Mouse (Mus musculus) embryonic facial prominence, embryonic 11.5 days (tissue): ENCODE data around the gene Mri1. TPM values are rescaled to one million over a fixed set of nuclear protein-coding genes. Genes with fewer than 3 reads are reported as not detected.

Experiments used
- ATAC-seq: fragments of 200-750 bp; cut with Nextera tagmentation; replicated peaks from 2 replicates; pipeline ENCODE4 v1.8.0; 2017; ENCODE audit warnings: low read depth; ENCODE audit not compliant: insufficient number of reproducible peaks, low FRiP score, low TSS enrichment
- DNase-seq: peaks from one replicate; pipeline ENCODE4 v3.0.0-alpha.2; 2015; ENCODE audit warnings: low spot score
- H3K27ac ChIP-seq: fragments of 300-500 bp; sonication (generic); replicated peaks from 2 replicates; pipeline ENCODE4 v1.5.1; 2014; ENCODE audit warnings: mild to moderate bottlenecking, low read depth, low read length, control low read depth
- H3K27me3 ChIP-seq: fragments of 300-500 bp; sonication (generic); 2 replicates; pipeline ENCODE4 v1.6.1; 2014; ENCODE audit warnings: mild to moderate bottlenecking, low read length, moderate library complexity, mixed read lengths; ENCODE audit not compliant: control insufficient read depth, insufficient read depth
- H3K36me3 ChIP-seq: fragments of 300-500 bp; sonication (generic); replicated peaks from 2 replicates; pipeline ENCODE4 v1.6.1; 2014; ENCODE audit warnings: low read depth, mild to moderate bottlenecking, low read length, moderate library complexity, mixed read lengths; ENCODE audit not compliant: control insufficient read depth, insufficient read depth
- H3K4me1 ChIP-seq: fragments of 300-500 bp; sonication (generic); 2 replicates; pipeline ENCODE4 v1.6.1; 2014; ENCODE audit warnings: low read length, mixed read lengths; ENCODE audit not compliant: control insufficient read depth, insufficient read depth
- H3K4me2 ChIP-seq: fragments of 300-500 bp; sonication (generic); 2 replicates; pipeline ENCODE4 v1.6.1; 2014; ENCODE audit warnings: low read depth, mild to moderate bottlenecking, control low read depth, low read length, moderate library complexity
- H3K4me3 ChIP-seq: fragments of 300-500 bp; sonication (generic); 2 replicates; pipeline ENCODE4 v1.5.1; 2014; ENCODE audit warnings: low read depth, low read length, control low read depth
- H3K9ac ChIP-seq: fragments of 300-500 bp; sonication (generic); replicated peaks from 2 replicates; pipeline ENCODE4 v1.6.1; 2014; ENCODE audit warnings: mild to moderate bottlenecking, control low read depth, low read length
- H3K9me3 ChIP-seq: fragments of 300-500 bp; sonication (generic); replicated peaks from 2 replicates; pipeline ENCODE4 v1.6.1; 2016; ENCODE audit warnings: mild to moderate bottlenecking, low read length, inconsistent platforms, mixed read lengths; ENCODE audit not compliant: control insufficient read depth
- WGBS: fragments of 180-500 bp; shearing (Covaris S2); extraction: QIAGEN DNeasy Blood & Tissue Kit; methylation state at CpG from one replicate; pipeline ENCODE4 v1.1.7; 2014; 5-methylcytosine and 5-hydroxymethylcytosine counted together
- polyA plus RNA-seq: library from polyadenylated mRNA; unstranded; fragments of >200 nt; fragmentation: Nextera tagmentation; extraction: Ambion mirVana; gene quantifications from 2 replicates; pipeline ENCODE4 v1.2.1, GENCODE M21; 2014

Mri1 gene
- polyA plus RNA-seq, 1 experiment from 2014 or later: 50.6 TPM

DNA sequence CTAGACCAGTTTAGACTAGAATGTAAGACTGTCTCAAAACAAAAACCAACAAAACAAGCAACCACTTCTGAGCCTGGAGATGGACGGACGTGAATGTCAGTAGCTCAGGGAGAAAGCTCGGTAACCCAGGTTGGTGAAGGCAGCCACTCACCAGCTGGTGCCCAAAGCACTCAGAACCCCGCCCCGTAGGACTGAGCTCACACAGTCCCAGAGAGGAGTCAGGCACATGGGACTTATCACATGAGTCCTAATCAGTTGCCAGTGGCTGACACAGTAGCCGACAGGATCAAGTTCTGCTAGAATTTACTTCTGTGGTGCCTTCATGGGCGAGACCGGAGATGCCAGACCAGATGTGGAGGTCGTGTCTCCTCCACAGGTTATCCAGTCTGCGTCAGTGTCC, 23.7 kb upstream of the Mri1 start:
- 79% methylated on average over 10 of the region's 10 CpGs for WGBS
- Histone ChIP-seq H3K4me2 (no peak overlapping the region), H3K27ac (no peak overlapping the region), H3K27me3 (no peaks in the 10 kb centered on the region), H3K4me1 (no peaks in the 10 kb centered on the region), H3K9ac (no peak overlapping the region), H3K36me3 (no peaks in the 10 kb centered on the region), H3K9me3 (no peaks in the 10 kb centered on the region), H3K4me3 (no peak overlapping the region)
- no peak for ATAC-seq
- DNase-seq: no peak

DNA sequence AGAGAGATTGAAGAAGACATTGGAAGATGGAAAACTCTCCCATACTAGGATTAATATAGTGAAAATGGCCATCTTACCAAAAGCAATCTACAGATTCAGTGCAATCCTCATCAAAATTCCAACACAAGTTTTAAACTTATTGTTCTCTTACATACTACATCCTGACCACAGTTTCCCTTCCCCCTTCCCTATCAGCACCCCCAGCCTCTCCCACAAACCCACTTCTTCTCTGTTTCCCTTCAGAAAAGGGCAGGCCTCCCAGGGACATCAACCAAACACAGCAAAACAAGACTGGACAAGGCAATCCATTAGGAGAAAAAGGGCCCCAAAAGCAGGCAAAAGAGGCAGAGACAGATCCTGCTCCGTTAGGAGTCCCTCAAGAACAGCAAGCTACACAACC, 19.3 kb upstream of the Mri1 start:
- Histone ChIP-seq H3K4me3 (no peak overlapping the region), H3K27me3 (no peaks in the 10 kb centered on the region), H3K27ac (no peak overlapping the region), H3K9ac (no peak overlapping the region), H3K36me3 (no peaks in the 10 kb centered on the region), H3K4me2 (no peak overlapping the region), H3K4me1 (no peaks in the 10 kb centered on the region), H3K9me3 (no peaks in the 10 kb centered on the region)
- WGBS: 57% methylated on average over 1 of the region's 1 CpGs
- no peak for DNase-seq
- ATAC-seq: no peak

GRCm38 (mm10) chr8:84273968-84274367, 16.8 kb upstream of the Mri1 start:
- no peak overlapping the region for H3K27ac ChIP-seq
- ATAC-seq: no peak
- H3K4me3 ChIP-seq: no peak overlapping the region
- 78% methylated on average over 3 of the region's 3 CpGs for WGBS
- no peak overlapping the region for H3K4me2 ChIP-seq
- H3K4me1 ChIP-seq: no peaks in the 10 kb centered on the region
- DNase-seq: no peak
- H3K36me3 ChIP-seq: no peaks in the 10 kb centered on the region
- H3K9me3 ChIP-seq: no peaks in the 10 kb centered on the region
- no peak overlapping the region for H3K9ac ChIP-seq
- no peaks in the 10 kb centered on the region for H3K27me3 ChIP-seq

DNA sequence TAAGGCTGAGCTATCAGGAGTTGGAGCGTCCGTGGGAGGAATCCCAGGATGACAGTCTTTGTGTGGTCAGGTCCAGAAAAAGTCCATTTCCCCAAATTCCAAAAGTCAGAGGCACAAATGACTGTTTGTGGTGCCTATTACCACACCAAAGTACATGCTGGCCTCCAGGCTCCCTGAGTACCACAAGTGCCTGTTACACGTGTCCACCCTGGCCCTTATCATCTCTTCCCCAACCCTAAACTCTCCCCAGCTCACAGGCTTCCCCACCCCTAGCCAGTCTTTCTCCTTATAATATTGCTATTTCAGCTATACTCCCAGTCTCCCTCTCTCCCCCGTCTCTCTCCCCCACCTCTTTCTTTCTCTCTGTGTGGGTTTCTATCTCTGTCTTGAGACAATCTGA, 15.2 kb upstream of the Mri1 start:
- no peak overlapping the region for H3K9ac ChIP-seq
- no peak overlapping the region for H3K27ac ChIP-seq
- H3K4me2 ChIP-seq: no peak overlapping the region
- H3K4me1 ChIP-seq: no peaks in the 10 kb centered on the region
- WGBS: 73% methylated on average over 4 of the region's 4 CpGs
- H3K27me3 ChIP-seq: no peaks in the 10 kb centered on the region
- ATAC-seq: no peak
- no peaks in the 10 kb centered on the region for H3K9me3 ChIP-seq
- no peak for DNase-seq
- H3K4me3 ChIP-seq: no peak overlapping the region
- H3K36me3 ChIP-seq: no peaks in the 10 kb centered on the region

- Histone ChIP-seq H3K4me1 (no peaks in the 10 kb centered on the region), H3K27me3 (no peaks in the 10 kb centered on the region), H3K4me3 (peak within 1 kb of the TSS; percentile 66), H3K4me2 (peak within 1 kb of the TSS; percentile 61), H3K36me3 (no peaks in the 10 kb centered on the region), H3K27ac (no peak within 1 kb of the TSS), H3K9ac (peak within 1 kb of the TSS; percentile 70), H3K9me3 (no peaks in the 10 kb centered on the region)
- ATAC-seq: peak; percentile 99
- under 1% methylated on average over 44 of the region's 44 CpGs for WGBS
- DNase-seq: peak; percentile 100
These were observed 13.0 kb upstream of the Mri1 start, which contains the start of gene Ccdc130 for GRCm38 (mm10) chr8:84269950-84270773. Gene Ccdc130, minus strand, starts transcription at chr8:84270380.

GRCm38 (mm10) chr8:84261098-84261497, 4.0 kb upstream of the Mri1 start:
- DNase-seq (no peak), ATAC-seq (no peak)
- no peak overlapping the region for H3K4me2 ChIP-seq
- H3K4me1 ChIP-seq: peaks cover 3% of the 10 kb centered on the region; the same call in 1 of the 2 replicates
- no peaks in the 10 kb centered on the region for H3K27me3 ChIP-seq
- 90% methylated on average over 4 of the region's 4 CpGs for WGBS
- H3K9me3 ChIP-seq: no peaks in the 10 kb centered on the region
- H3K4me3 ChIP-seq: no peak overlapping the region
- H3K27ac ChIP-seq: no peak overlapping the region
- H3K9ac ChIP-seq: no peak overlapping the region
- peaks cover 2% of the 10 kb centered on the region; the same call in 1 of the 2 replicates for H3K36me3 ChIP-seq

- DNase-seq: peak; percentile 49
These were observed 686 bp downstream of the Mri1 start for GRCm38 (mm10) chr8:84256458-84256821.

DNA sequence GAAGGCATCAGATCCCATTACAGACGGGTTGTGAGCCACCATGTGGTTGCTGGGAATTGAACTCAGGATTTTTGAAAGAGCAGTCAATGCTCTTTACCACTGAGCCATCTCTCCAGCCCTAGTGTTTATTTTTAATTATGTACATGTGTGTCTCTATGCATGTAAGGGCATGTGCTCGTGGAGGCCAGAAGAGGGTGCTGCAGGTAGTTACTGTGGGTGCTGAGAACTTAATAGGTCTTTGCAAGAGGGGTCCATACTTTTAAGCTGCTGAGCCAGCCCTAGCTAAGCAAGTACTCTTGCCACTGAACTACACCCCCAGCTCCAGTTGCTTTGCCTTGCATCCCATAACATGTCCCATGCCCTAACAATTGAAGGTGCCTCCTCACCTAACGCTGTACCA, 1.3 kb downstream of the Mri1 start:
- Histone ChIP-seq H3K36me3 (peaks cover 3% of the 10 kb centered on the region), H3K27me3 (no peaks in the 10 kb centered on the region), H3K9ac (peak overlapping the region; percentile 70; the same call in 1 of the 2 replicates), H3K4me2 (peak overlapping the region; percentile 88), H3K9me3 (no peaks in the 10 kb centered on the region), H3K4me1 (peaks cover 5% of the 10 kb centered on the region; the same call in 1 of the 2 replicates), H3K4me3 (no peak overlapping the region), H3K27ac (no peak overlapping the region)
- WGBS: 75% methylated on average over 3 of the region's 3 CpGs
- DNase-seq (no peak), ATAC-seq (no peak)

More at GRCm38 (mm10) chr8:84256458-84256821, 686 bp downstream of the Mri1 start:
- H3K9ac ChIP-seq: peak overlapping the region; percentile 70
- H3K4me1 ChIP-seq: peaks cover 5% of the 10 kb centered on the region; the same call in 1 of the 2 replicates
- peak overlapping the region; percentile 88 for H3K4me2 ChIP-seq
- ATAC-seq: 0 out of 2 replicates have a peak, but pooled peaks have one; percentile 5
- peak overlapping the region; percentile 70 for H3K4me3 ChIP-seq
- peak overlapping the region; percentile 75 for H3K27ac ChIP-seq
- no peaks in the 10 kb centered on the region for H3K27me3 ChIP-seq
- 14% methylated on average over 6 of the region's 6 CpGs for WGBS
- H3K36me3 ChIP-seq: peaks cover 3% of the 10 kb centered on the region
- H3K9me3 ChIP-seq: no peaks in the 10 kb centered on the region
